Mouse (Mus musculus): ENCODE data around the gene Cd300a. TPM values are rescaled to one million over a fixed set of nuclear protein-coding genes. Genes with fewer than 3 reads are reported as not detected.
"Not testable (repeated sequence)": the region's sequence is repeated elsewhere in the genome, so short reads cannot be mapped to it uniquely, and the experiment has no call there.

The Cd300a gene
- total RNA-seq, 2 experiments from 2014 or later: 0.96 to 0.99 TPM

DNA sequence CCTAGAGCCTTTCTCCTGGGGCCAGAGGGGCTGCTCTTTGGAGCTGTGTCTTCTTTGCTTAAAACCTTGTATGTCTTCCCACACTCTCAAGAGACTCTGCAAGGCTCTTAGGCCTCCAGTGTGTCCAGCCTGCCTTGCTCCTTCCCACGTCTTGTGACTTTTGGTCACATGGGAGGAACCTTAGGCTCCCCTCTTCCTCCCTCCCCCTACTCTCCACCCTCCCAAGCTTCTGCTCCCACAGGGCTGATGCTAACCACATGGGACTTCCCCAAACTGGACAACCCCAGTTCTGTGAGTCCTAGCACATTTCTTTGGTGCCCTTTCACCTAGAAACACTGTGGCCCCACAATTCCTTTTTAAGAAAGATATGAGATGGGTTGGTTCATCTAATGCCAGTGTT lies 8.2 kb downstream of the Cd300a start:
- intact Hi-C loops (cut with DNase I): no loop called here
- DNase-seq: peak in 1 of 2 experiments; percentile 36

GRCm38 (mm10) chr11:114903224-114903623 lies 13.4 kb downstream of the Cd300a start:
- intact Hi-C loops (cut with DNase I): no loop called here
- DNase-seq: no peak

DNA sequence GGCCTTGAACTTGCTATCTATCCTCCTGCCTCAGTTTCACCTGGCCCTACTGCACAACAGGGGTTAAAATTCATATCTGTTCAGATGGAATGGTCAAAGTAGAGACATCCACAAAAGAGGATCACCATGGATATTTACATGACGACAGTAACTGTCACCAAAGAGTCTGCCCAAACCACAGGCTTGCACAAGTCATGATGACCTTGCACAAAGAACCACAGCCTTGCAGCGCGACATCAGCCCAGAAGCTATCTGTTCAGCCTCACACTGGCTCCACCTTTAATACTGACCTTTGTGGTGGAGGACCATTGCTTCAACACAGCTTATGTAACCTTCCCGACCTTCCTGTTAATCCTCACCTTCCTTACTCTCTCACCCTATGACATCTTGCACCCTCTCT lies 17.7 kb downstream of the Cd300a start:
- DNase-seq: no peak
- intact Hi-C loops (cut with DNase I): no loop called here

DNA sequence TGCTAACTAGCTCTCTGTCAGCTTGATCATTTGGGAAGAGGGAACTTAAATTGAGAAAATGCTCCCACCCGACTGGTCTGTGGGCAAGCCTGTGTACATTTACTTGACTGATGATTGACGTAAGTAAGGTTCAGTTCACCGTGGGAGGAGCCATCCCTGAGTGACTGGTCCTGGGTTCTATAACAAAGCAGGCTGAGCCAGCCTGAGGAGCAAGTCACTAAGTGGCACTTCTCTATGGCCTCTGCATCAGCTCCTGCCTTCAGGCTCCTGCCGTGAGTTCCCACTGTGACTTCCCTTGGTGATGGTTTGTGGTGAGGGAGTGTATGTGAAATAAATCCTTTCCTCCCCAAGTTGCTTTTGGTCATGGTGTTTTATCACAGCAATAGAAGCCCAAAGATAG lies 18.2 kb downstream of the Cd300a start:
- no peak for DNase-seq
- intact Hi-C loops (cut with DNase I): no loop called here

DNA sequence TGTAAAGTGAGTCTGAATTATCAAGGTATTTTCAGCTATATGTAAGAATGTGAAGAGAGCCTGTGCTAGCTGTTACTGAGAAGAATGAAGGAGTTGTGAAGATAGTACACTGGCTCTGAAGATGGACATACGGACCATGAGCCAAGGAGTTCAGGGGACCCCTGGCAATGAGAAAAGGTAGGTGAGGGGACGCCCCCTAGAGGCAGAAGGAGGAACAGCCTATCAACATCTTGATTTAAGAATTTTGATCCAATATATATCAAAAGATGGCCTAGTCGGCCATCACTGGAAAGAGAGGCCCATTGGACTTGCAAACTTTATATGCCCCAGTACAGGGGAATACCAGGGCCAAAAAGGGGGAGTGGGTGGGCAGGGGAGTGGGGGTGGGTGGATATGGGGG lies 19.7 kb downstream of the Cd300a start:
- intact Hi-C loops (cut with DNase I): not testable (repeated sequence)

GRCm38 (mm10) chr11:114912847-114913246 lies 23.0 kb downstream of the Cd300a start:
- intact Hi-C loops (cut with DNase I): loop anchor here (1.0 to 10.0 kb wide), 4 partner anchors 33 to 238 kb away; partner anchors contain the start of gene Ttyh2
- DNase-seq: peak; percentile 81 to 89

More for the DNA sequence above, 19.7 kb downstream of the Cd300a start:
- not testable (repeated sequence) for DNase-seq

GRCm38 (mm10) chr11:114914978-114915377 lies 25.1 kb downstream of the Cd300a start:
- intact Hi-C loops (cut with DNase I): loop anchor here (10.0 kb wide), 1 partner anchor 240 kb away; the partner anchor contains the start of gene Ttyh2
- DNase-seq: peak in 1 of 2 experiments; percentile 24

- DNase-seq: no peak
- intact Hi-C loops (cut with DNase I): loop anchor here (10.0 kb wide), 1 partner anchor 242 kb away; the partner anchor contains the start of gene Ttyh2
Observed at GRCm38 (mm10) chr11:114917120-114917519, 27.3 kb downstream of the Cd300a start.

GRCm38 (mm10) chr11:114922439-114922838 lies 32.6 kb downstream of the Cd300a start:
- DNase-seq: no peak
- intact Hi-C loops (cut with DNase I): no loop called here

DNA sequence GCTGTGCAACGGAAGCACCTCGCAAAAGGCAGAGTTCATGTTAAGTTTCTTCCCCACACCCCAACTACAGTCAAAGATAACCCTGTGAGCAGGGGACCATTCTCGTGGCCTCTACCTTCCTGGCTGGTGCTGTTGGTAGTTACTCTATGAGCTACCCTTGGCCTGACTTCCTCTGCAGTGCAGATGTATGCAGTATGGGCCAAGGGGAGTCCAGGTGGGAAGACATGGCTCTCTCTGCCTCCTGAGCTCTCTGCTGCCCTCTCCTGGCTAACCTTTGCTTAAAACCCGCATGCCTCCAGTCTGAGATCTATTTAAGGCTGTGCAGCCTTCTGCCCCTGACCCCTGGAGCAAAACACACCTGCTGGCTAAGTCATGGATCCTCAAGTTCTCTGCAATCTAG lies 34.1 kb downstream of the Cd300a start:
- intact Hi-C loops (cut with DNase I): no loop called here
- DNase-seq: no peak

- no peak for DNase-seq
- intact Hi-C loops (cut with DNase I): no loop called here
Observed at GRCm38 (mm10) chr11:114929581-114929980, 39.7 kb downstream of the Cd300a start.

DNA sequence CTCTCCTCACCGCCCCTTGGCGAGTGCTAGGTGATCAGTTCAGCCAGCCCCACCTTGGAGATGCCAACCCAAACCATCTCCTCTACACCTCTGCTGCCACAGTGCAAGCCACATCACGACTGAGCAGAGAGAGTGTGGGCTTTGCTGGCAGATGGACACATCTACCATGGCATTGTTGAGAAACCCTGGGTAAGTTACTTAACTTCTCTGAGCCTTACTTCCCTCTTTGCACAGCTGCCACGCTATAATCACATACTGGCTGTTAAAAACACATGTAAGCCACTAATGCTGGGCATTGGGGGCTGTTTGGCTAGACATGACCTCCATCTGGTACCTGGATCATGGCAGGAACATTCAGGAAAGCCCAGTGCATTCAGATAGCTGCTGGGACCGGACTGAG lies 41.2 kb downstream of the Cd300a start:
- intact Hi-C loops (cut with DNase I): no loop called here
- no peak for DNase-seq

DNA sequence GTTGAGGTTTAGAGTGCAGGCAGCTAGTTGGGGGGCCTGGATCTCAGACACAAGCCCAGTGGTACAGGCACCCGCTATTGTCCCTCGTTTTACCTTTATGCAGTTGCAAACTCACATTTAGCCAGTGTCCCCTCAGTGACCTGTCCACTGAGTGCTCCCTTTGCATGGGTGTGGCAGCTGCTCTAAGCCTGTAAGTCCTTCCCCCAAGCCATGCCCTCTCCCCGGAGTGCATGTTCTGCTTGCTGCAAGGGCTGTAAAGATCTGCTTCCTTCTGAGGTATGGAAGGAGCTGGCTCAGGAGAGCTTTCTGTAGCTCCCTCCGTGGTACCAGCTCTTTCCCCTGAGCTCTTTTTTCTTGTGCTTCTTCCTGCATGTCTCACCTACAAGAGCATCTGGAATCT lies 43.8 kb downstream of the Cd300a start:
- intact Hi-C loops (cut with DNase I): no loop called here

DNA sequence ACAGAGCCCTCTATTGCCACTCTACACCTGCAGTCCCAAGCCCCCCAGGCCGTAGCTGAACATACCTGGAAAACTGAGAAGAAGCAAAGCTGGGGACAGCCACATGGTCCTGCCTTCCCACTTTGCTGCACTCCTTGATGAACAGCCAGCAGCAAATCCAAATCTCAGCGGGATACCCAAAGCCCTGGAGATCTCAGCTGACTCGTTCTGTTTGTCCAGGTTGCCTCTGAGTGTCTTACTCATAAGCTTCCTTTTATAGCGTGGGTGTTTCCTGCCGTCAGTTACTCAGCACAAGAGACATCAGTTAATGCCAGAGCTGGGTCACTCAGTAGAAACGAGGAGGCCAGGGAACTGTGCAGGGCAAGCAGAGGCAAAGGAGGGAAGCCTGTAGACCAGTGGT lies 44.3 kb downstream of the Cd300a start, which contains the start of gene Cd300lb:
Gene Cd300lb (minus strand): TSS at position 243 of the 400 bp plus-strand sequence.
- no peak for DNase-seq
- intact Hi-C loops (cut with DNase I): no loop called here

More for the DNA sequence above, 43.8 kb downstream of the Cd300a start:
- no peak for DNase-seq

Other genes with a start within 250 kb of the Cd300a start
- gene Rpl38, start 221.5 kb upstream of the Cd300a start, total RNA-seq (2021): 100 to 1,000 TPM; 771 to 825 TPM
- gene Ttyh2, start 214.6 kb upstream of the Cd300a start, total RNA-seq (2021): 10 to 100 TPM; 25.2 to 26.3 TPM
- under 1 TPM; 0.55 to 0.57 TPM for gene Dnaic2, start 162.6 kb upstream of the Cd300a start, total RNA-seq (2021)
- under 1 TPM; 0.24 to 0.47 TPM for gene Kif19a, start 124.7 kb upstream of the Cd300a start, total RNA-seq (2021)
- gene Btbd17, start 94.1 kb upstream of the Cd300a start, total RNA-seq (2021): under 1 TPM in 1 of 2 experiments, not detected in 1; 0.32 TPM
- not detected for gene Gpr142, start 91.1 kb upstream of the Cd300a start, total RNA-seq (2021)
- gene Gprc5c, start 38.9 kb upstream of the Cd300a start, total RNA-seq (2021): 10 to 100 TPM; 12.9 to 18.1 TPM
- gene Cd300lb, start 44.3 kb downstream of the Cd300a start, total RNA-seq (2021): under 1 TPM; 0.19 to 0.77 TPM
- not detected for gene Cd300c, start 79.1 kb downstream of the Cd300a start, total RNA-seq (2021)
- gene Cd300ld, start 99.9 kb downstream of the Cd300a start, total RNA-seq (2021): under 1 TPM; 0.41 to 0.84 TPM
- 1 to 10 TPM; 1.7 to 2.1 TPM for gene Cd300c2, start 111.8 kb downstream of the Cd300a start, total RNA-seq (2021)
- gene Cd300ld2, start 126.2 kb downstream of the Cd300a start, total RNA-seq (2021): not detected
- gene Cd300ld4, start 137.0 kb downstream of the Cd300a start, total RNA-seq (2021): not detected
- gene Cd300ld5, start 147.7 kb downstream of the Cd300a start, total RNA-seq (2021): 1 to 10 TPM; 3.9 to 5.0 TPM
- 1 to 10 TPM; 1.2 to 2.9 TPM for gene Cd300ld3, start 158.4 kb downstream of the Cd300a start, total RNA-seq (2021)
- gene Cd300e, start 172.1 kb downstream of the Cd300a start, total RNA-seq (2021): under 1 TPM; 0.29 to 0.35 TPM
- gene Rab37, start 201.4 kb downstream of the Cd300a start, total RNA-seq (2021): 1 to 10 TPM; 1.4 to 1.6 TPM
- under 1 TPM; 0.15 to 0.48 TPM for gene Cd300lf, start 244.0 kb downstream of the Cd300a start, total RNA-seq (2021)